8 mouse cellular contexts compared by ENCODE assay signal in the genomic region with DNA sequence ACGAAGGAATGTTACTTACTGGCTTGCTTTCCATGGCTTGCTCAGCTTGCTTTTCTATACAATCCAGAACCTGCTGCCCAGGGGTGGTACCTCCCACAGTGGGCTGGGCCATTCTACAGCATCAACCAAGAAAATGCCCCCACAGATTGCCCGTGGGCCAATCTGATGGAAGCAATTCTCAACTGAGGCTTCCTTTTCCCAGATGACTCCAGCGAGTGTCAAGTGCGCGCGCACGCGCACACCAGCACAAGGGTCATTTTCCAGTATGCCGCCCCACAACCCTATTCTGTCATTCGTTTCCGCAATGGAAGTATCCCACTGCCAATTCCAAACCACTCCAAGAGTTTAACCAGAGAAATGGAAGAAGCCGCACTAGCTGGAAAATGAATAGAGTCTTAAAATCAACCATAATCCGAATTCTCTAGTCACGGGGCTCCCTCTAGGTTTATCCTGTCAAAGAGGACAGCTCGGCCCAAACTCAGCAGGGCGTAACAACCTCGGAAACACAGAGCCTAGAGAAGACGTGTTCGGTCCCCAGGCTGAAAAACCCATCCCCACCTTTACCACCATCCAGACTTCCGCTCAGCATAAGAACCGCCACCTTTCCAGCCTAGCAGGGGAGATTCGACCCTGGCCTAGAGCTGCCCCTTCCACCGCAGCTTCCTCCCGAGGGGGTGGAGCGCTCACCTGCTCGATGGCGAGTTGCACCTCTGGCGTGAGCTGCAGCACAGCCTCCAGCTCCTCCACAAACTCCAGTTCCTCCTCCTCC. TPM values are rescaled to one million over a fixed set of nuclear protein-coding genes. Genes with fewer than 3 reads are reported as not detected.
DNase-seq lines count a peak whose midpoint lies in the region; ATAC-seq lines count a peak whose summit lies in the region.

No protein-coding gene starts in this region.

- H3K36me3 ChIP-seq in embryonic facial prominence, embryonic 15.5 days, result peaks cover 14% of the 10 kb centered on the region
- H3K36me3 ChIP-seq in hindbrain, embryonic 11.5 days (ENCODE audit: control insufficient read depth, insufficient read depth, low read length), result no peaks in the 10 kb centered on the region
- peaks cover 8% of the 10 kb centered on the region for H3K36me3 ChIP-seq in macrophage (ENCODE audit: inconsistent target)

- peak overlapping the region; percentile 94 for H3K4me3 ChIP-seq in embryonic facial prominence, embryonic 15.5 days (replicated peaks)
- peak overlapping the region; percentile 86 for H3K4me3 ChIP-seq in hindbrain, embryonic 11.5 days (ENCODE audit: low read depth, low read length)
- peak overlapping the region; percentile 98 for H3K4me3 ChIP-seq in macrophage (ENCODE audit: inconsistent target)

- DNase-seq in ES-CJ7 (ENCODE audit: low read depth, low spot score), result peak; percentile 76
- peak; percentile 69 for DNase-seq in adrenal gland, postnatal 14 days
- DNase-seq in hindbrain, embryonic 11.5 days (ENCODE audit: low spot score), result peak; percentile 56
- DNase-seq in layer of hippocampus, postnatal 36 days, result peak; percentile 36 to 48
- peak; percentile 48 for DNase-seq in right cerebral cortex, postnatal 25 days
- no peak for DNase-seq in ovary, adult 18-20 months (ENCODE audit: low spot score)

- no peaks in the 10 kb centered on the region for H3K27me3 ChIP-seq in embryonic facial prominence, embryonic 15.5 days
- H3K27me3 ChIP-seq in hindbrain, embryonic 11.5 days (ENCODE audit: control insufficient read depth, insufficient read depth, low read length), result no peaks in the 10 kb centered on the region

- H3K9me3 ChIP-seq in embryonic facial prominence, embryonic 15.5 days (replicated peaks), result no peaks in the 10 kb centered on the region
- no peaks in the 10 kb centered on the region for H3K9me3 ChIP-seq in hindbrain, embryonic 11.5 days (ENCODE audit: control insufficient read depth, low read length)

- ATAC-seq in embryonic facial prominence, embryonic 15.5 days (ENCODE audit: insufficient number of reproducible peaks, low FRiP score, low TSS enrichment, low read depth), result peak; percentile 61
- ATAC-seq in hindbrain, embryonic 11.5 days (ENCODE audit: low FRiP score), result peak; percentile 71

- H3K9ac ChIP-seq in embryonic facial prominence, embryonic 15.5 days, result peak overlapping the region; percentile 62
- peak overlapping the region; percentile 83 for H3K9ac ChIP-seq in hindbrain, embryonic 11.5 days (ENCODE audit: low read depth, low read length)

- peak overlapping the region; percentile 71 for H3K27ac ChIP-seq in embryonic facial prominence, embryonic 15.5 days (replicated peaks)
- no peak overlapping the region for H3K27ac ChIP-seq in hindbrain, embryonic 11.5 days (ENCODE audit: low read depth, low read length)
- peak overlapping the region; percentile 52 for H3K27ac ChIP-seq in macrophage

- peaks cover 11% of the 10 kb centered on the region for H3K4me1 ChIP-seq in embryonic facial prominence, embryonic 15.5 days
- peaks cover 3% of the 10 kb centered on the region for H3K4me1 ChIP-seq in hindbrain, embryonic 11.5 days (replicated peaks; ENCODE audit: control insufficient read depth, insufficient read depth, low read length)

- 1% methylated on average over 28 of the region's 28 CpGs for WGBS in embryonic facial prominence, embryonic 15.5 days
- 2% methylated on average over 28 of the region's 28 CpGs for WGBS in hindbrain, embryonic 11.5 days
- WGBS in macrophage (ENCODE audit: missing documents), result 1% methylated on average over 28 of the region's 28 CpGs

- H3K4me2 ChIP-seq in embryonic facial prominence, embryonic 15.5 days (replicated peaks), result peak overlapping the region; percentile 95
- H3K4me2 ChIP-seq in hindbrain, embryonic 11.5 days (replicated peaks; ENCODE audit: low read depth, low read length), result peak overlapping the region; percentile 68

- H3K79me2 ChIP-seq in macrophage (ENCODE audit: inconsistent target), result peaks cover 55% of the 10 kb centered on the region

RNA-seq across cellular contexts. Expression of a gene that starts 0.5 kb away (rescaled TPM):
- total RNA-seq in adrenal gland, postnatal 14 days (2021), result 39.5 and 41.1 TPM in 2 replicates
- polyA plus RNA-seq in embryonic facial prominence, embryonic 15.5 days (2015; fragmentation: Nextera tagmentation; extraction: Ambion mirVana), result 40.3 TPM in 2 replicates
- 49.8 and 51.8 TPM in 2 replicates for polyA plus RNA-seq in hindbrain, embryonic 11.5 days (2014; fragmentation: Nextera tagmentation; extraction: Ambion mirVana)
- 10 to 100 TPM; 92.2 to 99.8 TPM for total RNA-seq in layer of hippocampus, postnatal 36 days (2021)
- 10 to 100 TPM; 17.1 to 98.0 (median 84.4) TPM for total RNA-seq in macrophage (2018; cell fraction: chromatin; rRNA removed)
- 10 to 100 TPM; 30.6 to 46.3 (median 39.8) TPM for total RNA-seq in macrophage (2018; cell fraction: cytosol; rRNA removed)
- 10 to 100 TPM; 16.2 to 79.5 (median 44.3) TPM for total RNA-seq in macrophage (2018; cell fraction: nucleus; rRNA removed)
- 40.3 to 55.9 TPM (median 45.5 TPM) in 3 replicates for polyA plus RNA-seq in macrophage (2018)

RNA-seq across cellular contexts. Expression of a gene that starts 0.6 kb away (rescaled TPM):
- 7.6 and 8.0 TPM in 2 replicates for total RNA-seq in adrenal gland, postnatal 14 days (2021)
- 57.4 and 74.0 TPM in 2 replicates for polyA plus RNA-seq in embryonic facial prominence, embryonic 15.5 days (2015; fragmentation: Nextera tagmentation; extraction: Ambion mirVana)
- polyA plus RNA-seq in hindbrain, embryonic 11.5 days (2014; fragmentation: Nextera tagmentation; extraction: Ambion mirVana), result 31.9 and 33.2 TPM in 2 replicates
- 10 to 100 TPM; 18.4 to 20.9 TPM for total RNA-seq in layer of hippocampus, postnatal 36 days (2021)
- total RNA-seq in macrophage (2018; cell fraction: chromatin; rRNA removed), result 1 to 10 TPM in 21 of 26 experiments, under 1 TPM in 3, not detected in 2; 0.27 to 4.7 (median 1.9) TPM
- 1 to 10 TPM; 1.4 to 3.5 (median 2.4) TPM for total RNA-seq in macrophage (2018; cell fraction: cytosol; rRNA removed)
- 1 to 10 TPM in 24 of 26 experiments, under 1 TPM in 2; 0.64 to 9.2 (median 2.4) TPM for total RNA-seq in macrophage (2018; cell fraction: nucleus; rRNA removed)
- 1.5 to 6.1 TPM (median 2.5 TPM) in 3 replicates for polyA plus RNA-seq in macrophage (2018)

RNA-seq across cellular contexts. Expression of a gene that starts 38.5 kb away (rescaled TPM):
- 1.3 TPM in 1 of 2 replicates, not detected in the other for total RNA-seq in adrenal gland, postnatal 14 days (2021)
- polyA plus RNA-seq in embryonic facial prominence, embryonic 15.5 days (2015; fragmentation: Nextera tagmentation; extraction: Ambion mirVana), result 1.3 and 2.3 TPM in 2 replicates
- polyA plus RNA-seq in hindbrain, embryonic 11.5 days (2014; fragmentation: Nextera tagmentation; extraction: Ambion mirVana), result 0.66 TPM in 1 of 2 replicates, not detected in the other
- total RNA-seq in layer of hippocampus, postnatal 36 days (2021), result 1 to 10 TPM in 1 of 2 experiments, under 1 TPM in 1; 0.65 to 1.2 TPM
- 1 to 10 TPM in 1 of 26 experiments, not detected in 25; 1.8 TPM for total RNA-seq in macrophage (2018; cell fraction: chromatin; rRNA removed)
- total RNA-seq in macrophage (2018; cell fraction: cytosol; rRNA removed), result under 1 TPM in 17 of 26 experiments, not detected in 9; 0.19 to 0.99 (median 0.47) TPM
- not detected for total RNA-seq in macrophage (2018; cell fraction: nucleus; rRNA removed)
- not detected in 3 replicates for polyA plus RNA-seq in macrophage (2018)

RNA-seq across cellular contexts. Expression of a gene that starts 38.6 kb away (rescaled TPM):
- total RNA-seq in adrenal gland, postnatal 14 days (2021), result 6.0 and 7.1 TPM in 2 replicates
- polyA plus RNA-seq in embryonic facial prominence, embryonic 15.5 days (2015; fragmentation: Nextera tagmentation; extraction: Ambion mirVana), result 26.3 and 30.1 TPM in 2 replicates
- polyA plus RNA-seq in hindbrain, embryonic 11.5 days (2014; fragmentation: Nextera tagmentation; extraction: Ambion mirVana), result 31.4 and 36.8 TPM in 2 replicates
- total RNA-seq in layer of hippocampus, postnatal 36 days (2021), result 1 to 10 TPM; 6.5 to 8.2 TPM
- 10 to 100 TPM in 4 of 26 experiments, 1 to 10 TPM in 15, under 1 TPM in 6, not detected in 1; 0.44 to 14.6 (median 2.6) TPM for total RNA-seq in macrophage (2018; cell fraction: chromatin; rRNA removed)
- total RNA-seq in macrophage (2018; cell fraction: cytosol; rRNA removed), result 10 to 100 TPM in 1 of 26 experiments, 1 to 10 TPM in 25; 1.6 to 11.1 (median 3.3) TPM
- 10 to 100 TPM in 2 of 26 experiments, 1 to 10 TPM in 23, not detected in 1; 1.1 to 14.3 (median 2.4) TPM for total RNA-seq in macrophage (2018; cell fraction: nucleus; rRNA removed)
- polyA plus RNA-seq in macrophage (2018), result 3.1 to 12.0 TPM (median 3.1 TPM) in 3 replicates
